Mouse (Mus musculus) forebrain, embryonic 15.5 days (tissue): ENCODE measurements around the gene Bcan. TPM values are rescaled to one million over a fixed set of nuclear protein-coding genes. Genes with fewer than 3 reads are reported as not detected.

Experiments
- ATAC-seq: fragments of 200-750 bp; cut with Nextera tagmentation; replicated peaks from 2 replicates; pipeline ENCODE4 v1.8.0; 2017; ENCODE audit warnings: mild to moderate bottlenecking, moderate TSS enrichment, moderate library complexity
- H3K27ac ChIP-seq: fragments of 300-500 bp; sonication (generic); replicated peaks from 2 replicates; pipeline ENCODE4 v1.5.1; 2015; ENCODE audit warnings: mild to moderate bottlenecking, inconsistent platforms
- H3K27me3 ChIP-seq: fragments of 300-500 bp; sonication (generic); 2 replicates; pipeline ENCODE4 v1.6.1; 2015; ENCODE audit warnings: inconsistent platforms
- H3K36me3 ChIP-seq: fragments of 300-500 bp; sonication (generic); 2 replicates; pipeline ENCODE4 v1.6.1; 2015; ENCODE audit warnings: mild to moderate bottlenecking, inconsistent platforms
- H3K4me1 ChIP-seq: fragments of 300-500 bp; sonication (generic); 2 replicates; pipeline ENCODE4 v1.6.1; 2015; ENCODE audit warnings: inconsistent platforms
- H3K4me2 ChIP-seq: fragments of 300-500 bp; sonication (generic); replicated peaks from 2 replicates; pipeline ENCODE4 v1.6.1; 2015; ENCODE audit warnings: mild to moderate bottlenecking, inconsistent platforms
- H3K4me3 ChIP-seq: fragments of 300-500 bp; sonication (generic); 2 replicates; pipeline ENCODE4 v1.5.1; 2015; ENCODE audit warnings: mild to moderate bottlenecking, inconsistent platforms
- H3K9ac ChIP-seq: fragments of 300-500 bp; sonication (generic); replicated peaks from 2 replicates; pipeline ENCODE4 v1.6.1; 2015; ENCODE audit warnings: mild to moderate bottlenecking, inconsistent platforms
- H3K9me3 ChIP-seq: fragments of 300-500 bp; sonication (generic); 2 replicates; pipeline ENCODE4 v1.6.1; 2016; ENCODE audit warnings: inconsistent platforms
- WGBS: fragments of 180-500 bp; shearing (Covaris S2); methylation state at CpG from one replicate; pipeline ENCODE4 v1.1.7; 2015; ENCODE audit warnings: mixed read lengths; 5-methylcytosine and 5-hydroxymethylcytosine counted together
- polyA plus RNA-seq: library from polyadenylated mRNA; unstranded; fragments of >200 nt; fragmentation: Nextera tagmentation; extraction: Ambion mirVana; gene quantifications from 2 replicates; pipeline ENCODE4 v1.2.1, GENCODE M21; 2015

Gene Bcan
- polyA plus RNA-seq, 1 experiment from 2014 or later = 27.2 TPM

GRCm38 (mm10) chr3:87960191-87960585, 39.8 kb downstream of the Bcan start:
- ATAC-seq = peak; percentile 2; the same call in 1 of the 2 replicates
- WGBS = 4% methylated on average over 10 of the region's 10 CpGs

GRCm38 (mm10) chr3:87959371-87959770, 40.7 kb downstream of the Bcan start:
- Histone ChIP-seq H3K4me1 (peaks cover 14% of the 10 kb centered on the region), H3K27ac (no peak overlapping the region), H3K4me3 (no peak overlapping the region), H3K9me3 (no peaks in the 10 kb centered on the region), H3K9ac (no peak overlapping the region), H3K36me3 (no peaks in the 10 kb centered on the region), H3K27me3 (no peaks in the 10 kb centered on the region), H3K4me2 (no peak overlapping the region)
- 72% methylated on average over 7 of the region's 7 CpGs for WGBS
- ATAC-seq = no peak

More at GRCm38 (mm10) chr3:87960191-87960585, 39.8 kb downstream of the Bcan start:
- Histone ChIP-seq H3K9ac (peak overlapping the region; percentile 82), H3K9me3 (no peaks in the 10 kb centered on the region), H3K27ac (peak overlapping the region; percentile 97), H3K4me3 (peak overlapping the region; percentile 55), H3K36me3 (no peaks in the 10 kb centered on the region), H3K4me2 (peak overlapping the region; percentile 91), H3K27me3 (no peaks in the 10 kb centered on the region), H3K4me1 (peaks cover 14% of the 10 kb centered on the region)

- Histone ChIP-seq H3K4me3 (no peak overlapping the region), H3K27ac (no peak overlapping the region), H3K27me3 (no peaks in the 10 kb centered on the region), H3K9me3 (no peaks in the 10 kb centered on the region), H3K9ac (no peak overlapping the region), H3K4me1 (peaks cover 14% of the 10 kb centered on the region), H3K36me3 (no peaks in the 10 kb centered on the region), H3K4me2 (no peak overlapping the region)
- 33% methylated on average over 1 of the region's 1 CpGs for WGBS
- ATAC-seq = no peak
Measured at GRCm38 (mm10) chr3:87958967-87959366, 41.1 kb downstream of the Bcan start.

GRCm38 (mm10) chr3:87958476-87958875, 41.6 kb downstream of the Bcan start:
- no peak for ATAC-seq
- H3K4me2 ChIP-seq = no peak overlapping the region
- H3K4me3 ChIP-seq = no peak overlapping the region
- H3K27ac ChIP-seq = no peak overlapping the region
- H3K9me3 ChIP-seq = no peaks in the 10 kb centered on the region
- H3K36me3 ChIP-seq = no peaks in the 10 kb centered on the region
- 39% methylated on average over 4 of the region's 4 CpGs for WGBS
- H3K9ac ChIP-seq = no peak overlapping the region
- no peaks in the 10 kb centered on the region for H3K27me3 ChIP-seq
- H3K4me1 ChIP-seq = peaks cover 14% of the 10 kb centered on the region

- no peaks in the 10 kb centered on the region for H3K36me3 ChIP-seq
- peaks cover 15% of the 10 kb centered on the region for H3K4me1 ChIP-seq
- no peak overlapping the region for H3K9ac ChIP-seq
- no peak overlapping the region for H3K4me3 ChIP-seq
- H3K4me2 ChIP-seq = no peak overlapping the region
- no peak overlapping the region for H3K27ac ChIP-seq
- 12% methylated on average over 1 of the region's 1 CpGs for WGBS
- no peaks in the 10 kb centered on the region for H3K9me3 ChIP-seq
- no peaks in the 10 kb centered on the region for H3K27me3 ChIP-seq
- no peak for ATAC-seq
Measured at GRCm38 (mm10) chr3:87958056-87958455, 42.0 kb downstream of the Bcan start.

- H3K4me3 ChIP-seq = no peak overlapping the region
- peak overlapping the region; percentile 6; the same call in 1 of the 2 replicates for H3K4me2 ChIP-seq
- no peaks in the 10 kb centered on the region for H3K9me3 ChIP-seq
- H3K36me3 ChIP-seq = no peaks in the 10 kb centered on the region
- H3K4me1 ChIP-seq = peaks cover 42% of the 10 kb centered on the region
- H3K9ac ChIP-seq = no peak overlapping the region
- no peaks in the 10 kb centered on the region for H3K27me3 ChIP-seq
- H3K27ac ChIP-seq = no peak overlapping the region
- no peak for ATAC-seq
- WGBS = 9% methylated on average over 5 of the region's 5 CpGs
Measured at GRCm38 (mm10) chr3:87952440-87952839, 47.6 kb downstream of the Bcan start.

GRCm38 (mm10) chr3:87951946-87952345, 48.1 kb downstream of the Bcan start:
- no peaks in the 10 kb centered on the region for H3K36me3 ChIP-seq
- H3K27ac ChIP-seq = no peak overlapping the region
- H3K9me3 ChIP-seq = no peaks in the 10 kb centered on the region
- H3K4me1 ChIP-seq = peaks cover 47% of the 10 kb centered on the region
- H3K27me3 ChIP-seq = no peaks in the 10 kb centered on the region
- peak overlapping the region; percentile 6; the same call in 1 of the 2 replicates for H3K4me2 ChIP-seq
- 21% methylated on average over 12 of the region's 12 CpGs for WGBS
- no peak overlapping the region for H3K9ac ChIP-seq
- no peak for ATAC-seq
- no peak overlapping the region for H3K4me3 ChIP-seq

GRCm38 (mm10) chr3:87949955-87950515, 50.0 kb downstream of the Bcan start:
- WGBS = 8% methylated on average over 13 of the region's 13 CpGs
- no peak overlapping the region for H3K27ac ChIP-seq
- no peak overlapping the region for H3K9ac ChIP-seq
- H3K27me3 ChIP-seq = no peaks in the 10 kb centered on the region
- H3K4me1 ChIP-seq = peaks cover 59% of the 10 kb centered on the region
- H3K36me3 ChIP-seq = no peaks in the 10 kb centered on the region
- no peak overlapping the region for H3K4me2 ChIP-seq
- no peaks in the 10 kb centered on the region for H3K9me3 ChIP-seq
- no peak for ATAC-seq
- no peak overlapping the region for H3K4me3 ChIP-seq

GRCm38 (mm10) chr3:87949266-87949954, 50.6 kb downstream of the Bcan start:
- Histone ChIP-seq H3K4me2 (peak overlapping the region; percentile 69; the same call in 1 of the 2 replicates), H3K27ac (no peak overlapping the region), H3K9me3 (no peaks in the 10 kb centered on the region), H3K4me1 (peaks cover 65% of the 10 kb centered on the region), H3K4me3 (0 out of 2 replicates have a peak overlapping the region, but pooled peaks have one; percentile 36), H3K27me3 (no peaks in the 10 kb centered on the region), H3K36me3 (no peaks in the 10 kb centered on the region), H3K9ac (no peak overlapping the region)
- ATAC-seq = no peak
- 10% methylated on average over 16 of the region's 16 CpGs for WGBS

- H3K9me3 ChIP-seq = no peaks in the 10 kb centered on the region
- peak within 1 kb of the TSS; percentile 36 for H3K4me3 ChIP-seq
- no peaks in the 10 kb centered on the region for H3K27me3 ChIP-seq
- H3K9ac ChIP-seq = peak within 1 kb of the TSS; percentile 40
- no peak within 1 kb of the TSS for H3K27ac ChIP-seq
- 2% methylated on average over 35 of the region's 35 CpGs for WGBS
- no peaks in the 10 kb centered on the region for H3K36me3 ChIP-seq
- H3K4me1 ChIP-seq = peaks cover 65% of the 10 kb centered on the region
- no peak for ATAC-seq
- peak within 1 kb of the TSS; percentile 69 for H3K4me2 ChIP-seq
Measured at GRCm38 (mm10) chr3:87948378-87949265, 51.4 kb downstream of the Bcan start, which contains the start of gene Crabp2. TSS of gene Crabp2 (plus strand) at chr3:87948666.

GRCm38 (mm10) chr3:87947811-87948199, 52.2 kb downstream of the Bcan start:
- no peak overlapping the region for H3K27ac ChIP-seq
- no peak for ATAC-seq

More at GRCm38 (mm10) chr3:87947811-87948199, 52.2 kb downstream of the Bcan start:
- Histone ChIP-seq H3K27me3 (no peaks in the 10 kb centered on the region), H3K36me3 (no peaks in the 10 kb centered on the region), H3K4me2 (peak overlapping the region; percentile 69), H3K9me3 (no peaks in the 10 kb centered on the region), H3K4me1 (peaks cover 62% of the 10 kb centered on the region), H3K9ac (peak overlapping the region; percentile 40), H3K4me3 (peak overlapping the region; percentile 36)
- WGBS = 0% methylated on average over 17 of the region's 17 CpGs
